Mouse (Mus musculus) mature B cell (primary cell): ENCODE data around the gene Cd163.
"Not testable (repeated sequence)": the region's sequence is repeated elsewhere in the genome, so short reads cannot be mapped to it uniquely, and the experiment has no call there.

Experiments
- in situ Hi-C: fragments of 300-500 bp; cut with MboI; formaldehyde crosslinking; loops from 2 replicates; pipeline ENCODE4 v1.14.3; 2019

The Cd163 gene

GRCm38 (mm10) chr6:124304356-124304755 lies at the start of gene Cd163:
TSS of gene Cd163 (plus strand) at chr6:124304656.
- in situ Hi-C loops, result no loop called here

DNA sequence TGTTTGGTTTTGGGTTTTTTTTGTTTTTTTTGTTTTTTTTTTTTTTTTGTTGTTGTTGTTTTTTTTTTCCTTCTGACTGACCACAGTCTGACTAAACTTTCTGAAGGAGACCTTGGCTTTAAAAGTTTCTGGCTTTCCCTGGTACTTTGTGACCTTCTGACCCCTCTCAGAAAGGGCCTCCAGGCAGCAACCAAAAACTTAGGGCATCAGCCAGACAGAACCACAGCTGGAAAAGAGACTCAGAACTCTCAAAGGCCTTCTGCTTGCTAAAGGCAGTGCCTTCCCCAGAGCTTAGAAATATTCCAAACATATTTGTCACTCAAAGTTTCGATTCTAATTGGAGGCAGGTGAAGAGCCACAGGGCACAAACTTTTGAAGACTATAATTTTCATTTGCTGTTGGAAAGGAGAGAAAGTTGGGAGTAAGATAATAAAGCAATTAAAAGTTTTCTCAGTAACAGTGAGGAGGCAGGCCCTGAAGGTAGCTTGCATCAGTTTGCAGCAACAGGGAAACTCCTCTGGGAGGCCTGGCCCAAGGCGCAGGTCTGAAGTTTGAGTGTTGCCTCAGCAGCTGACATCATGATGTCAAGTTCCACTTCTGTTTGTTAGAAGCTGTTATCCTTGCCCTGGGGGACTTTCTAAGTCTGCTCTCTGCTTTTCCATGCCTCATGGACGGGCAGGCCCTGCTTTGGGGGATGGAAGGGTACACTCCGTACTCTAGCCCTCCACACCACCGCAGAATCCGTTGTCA lies 48.6 kb upstream of the Cd163 start:
- in situ Hi-C loops, result loop anchor here (25.0 kb wide), 1 partner anchor 1369 kb away; no protein-coding TSS in a partner anchor

- in situ Hi-C loops, result loop anchor here (10.0 to 25.0 kb wide), 2 partner anchors 114 to 1373 kb away; no protein-coding TSS in a partner anchor
These were observed 44.1 kb upstream of the Cd163 start for GRCm38 (mm10) chr6:124260198-124260931.

GRCm38 (mm10) chr6:124262696-124263095 lies 41.8 kb upstream of the Cd163 start:
- in situ Hi-C loops, result loop anchor here (10.0 to 25.0 kb wide), 2 partner anchors 112 to 1375 kb away; no protein-coding TSS in a partner anchor

GRCm38 (mm10) chr6:124273231-124273880 lies 31.1 kb upstream of the Cd163 start:
- in situ Hi-C loops, result loop anchor here (25.0 kb wide), 1 partner anchor 1386 kb away; no protein-coding TSS in a partner anchor

DNA sequence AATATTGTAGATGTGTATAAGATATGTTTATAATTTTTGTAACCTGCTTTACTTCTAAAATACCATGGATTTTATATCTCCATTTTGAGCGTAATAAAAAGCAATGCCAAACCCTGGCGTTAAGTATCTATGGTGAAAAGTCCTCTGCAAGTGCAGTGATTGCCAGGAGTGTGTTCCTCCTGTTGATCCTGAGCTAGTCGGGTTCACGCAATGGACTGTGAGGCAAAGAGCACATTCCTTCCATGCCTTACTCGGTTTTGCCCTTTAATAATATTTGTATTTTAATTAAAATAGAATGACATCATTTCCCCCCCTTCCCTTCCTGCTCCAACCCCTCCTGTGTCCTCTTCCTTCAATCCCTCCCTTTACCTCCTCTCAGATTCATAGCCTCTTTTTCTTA lies 26.8 kb upstream of the Cd163 start:
- in situ Hi-C loops, result no loop called here

DNA sequence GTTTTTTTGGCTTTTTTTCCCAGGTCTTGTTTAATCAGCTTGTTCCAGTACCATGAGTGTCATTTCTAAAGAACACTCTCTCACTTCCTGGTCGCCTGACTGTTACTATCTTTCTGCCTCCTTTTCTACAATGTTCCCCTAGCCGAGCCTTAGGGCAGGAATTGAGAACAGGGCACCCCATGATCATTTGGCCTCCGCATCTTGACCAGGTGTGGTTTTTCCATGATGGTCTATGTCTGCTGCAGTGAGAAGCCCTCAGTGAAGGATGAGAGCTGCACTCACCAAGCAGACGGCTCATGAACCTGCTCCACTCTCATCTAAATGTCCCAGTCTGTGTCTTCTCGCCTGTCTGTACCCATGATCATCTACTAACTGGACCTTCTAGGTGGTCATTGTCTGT lies 26.2 kb upstream of the Cd163 start:
- in situ Hi-C loops, result no loop called here

DNA sequence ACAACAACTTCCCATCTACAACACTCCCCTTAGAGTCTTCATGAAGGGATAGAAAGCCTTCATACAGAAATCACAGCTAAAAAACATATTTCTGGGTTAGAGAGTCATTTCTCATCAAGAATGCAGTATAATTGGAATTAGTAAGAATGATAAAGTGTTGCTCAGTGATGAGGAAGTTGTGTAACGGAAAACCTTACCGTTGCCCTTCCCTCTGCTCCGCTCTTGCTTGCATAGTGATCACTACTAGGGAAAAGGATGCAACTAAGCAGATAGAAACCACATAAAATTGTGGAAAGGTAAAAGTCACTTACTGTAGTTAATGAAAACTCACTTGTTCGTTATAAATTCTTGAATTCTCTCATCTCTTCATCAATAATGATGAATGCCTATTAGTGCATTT lies 21.7 kb upstream of the Cd163 start:
- in situ Hi-C loops, result no loop called here

DNA sequence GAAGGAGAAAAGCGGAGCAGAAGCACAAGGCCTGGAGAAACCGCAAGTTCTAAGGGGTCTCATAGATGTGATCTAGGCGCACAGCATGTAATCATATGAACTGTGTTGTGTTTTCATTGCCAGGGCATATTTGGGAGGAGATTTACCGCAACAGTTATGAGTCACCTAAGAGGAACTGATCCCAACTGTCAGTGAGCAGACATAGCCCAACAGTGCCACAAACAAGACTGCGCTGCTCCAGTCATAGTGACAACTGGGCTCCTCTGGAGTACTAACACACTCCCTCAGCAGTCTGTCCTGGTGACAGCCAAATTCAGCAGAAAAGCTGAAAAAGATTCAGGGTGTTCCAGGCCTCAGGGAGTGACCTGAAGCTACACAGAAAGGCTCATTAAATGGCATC lies 7.1 kb upstream of the Cd163 start:
- in situ Hi-C loops, result not testable (repeated sequence)

DNA sequence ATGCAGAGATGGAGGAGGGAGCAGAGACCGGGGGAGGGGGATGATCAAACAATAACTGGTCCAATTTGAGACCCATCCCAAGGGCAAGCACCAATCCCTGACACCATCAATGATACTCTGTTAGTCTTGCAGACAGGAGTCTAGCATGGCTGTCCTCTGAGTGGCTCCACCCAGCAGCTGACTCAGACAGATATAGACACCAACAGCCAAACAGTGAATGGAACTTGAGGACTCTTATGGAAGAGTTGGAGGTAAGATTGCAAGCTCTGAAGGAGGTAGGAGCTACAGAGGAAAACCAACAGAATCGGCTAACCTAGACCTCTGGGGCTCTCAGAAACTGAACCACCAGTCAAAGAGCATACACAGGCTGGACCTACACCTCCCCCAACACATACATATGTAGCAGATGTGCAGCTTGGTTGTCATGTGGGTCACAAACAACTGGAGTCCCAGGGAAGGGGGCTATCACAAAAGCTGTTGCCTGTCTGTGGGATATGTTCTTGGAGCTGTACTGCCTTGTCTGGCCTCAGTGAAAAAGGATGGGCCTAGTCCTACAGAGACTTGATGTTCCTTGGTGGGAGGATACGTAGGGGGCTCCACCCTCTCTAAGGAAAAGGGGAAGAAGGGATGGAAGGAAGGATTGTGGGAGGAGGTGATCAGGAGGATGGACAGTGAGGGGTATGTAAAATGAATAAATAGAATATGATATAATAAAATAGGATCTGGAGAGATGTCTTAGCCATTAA lies 2.8 kb upstream of the Cd163 start:
- in situ Hi-C loops, result no loop called here

GRCm38 (mm10) chr6:124308935-124309334 lies 4.5 kb downstream of the Cd163 start:
- in situ Hi-C loops, result no loop called here

- in situ Hi-C loops, result no loop called here
These were observed 7.8 kb downstream of the Cd163 start for GRCm38 (mm10) chr6:124312292-124312691.

GRCm38 (mm10) chr6:124320371-124320770 lies 15.9 kb downstream of the Cd163 start:
- in situ Hi-C loops, result no loop called here

DNA sequence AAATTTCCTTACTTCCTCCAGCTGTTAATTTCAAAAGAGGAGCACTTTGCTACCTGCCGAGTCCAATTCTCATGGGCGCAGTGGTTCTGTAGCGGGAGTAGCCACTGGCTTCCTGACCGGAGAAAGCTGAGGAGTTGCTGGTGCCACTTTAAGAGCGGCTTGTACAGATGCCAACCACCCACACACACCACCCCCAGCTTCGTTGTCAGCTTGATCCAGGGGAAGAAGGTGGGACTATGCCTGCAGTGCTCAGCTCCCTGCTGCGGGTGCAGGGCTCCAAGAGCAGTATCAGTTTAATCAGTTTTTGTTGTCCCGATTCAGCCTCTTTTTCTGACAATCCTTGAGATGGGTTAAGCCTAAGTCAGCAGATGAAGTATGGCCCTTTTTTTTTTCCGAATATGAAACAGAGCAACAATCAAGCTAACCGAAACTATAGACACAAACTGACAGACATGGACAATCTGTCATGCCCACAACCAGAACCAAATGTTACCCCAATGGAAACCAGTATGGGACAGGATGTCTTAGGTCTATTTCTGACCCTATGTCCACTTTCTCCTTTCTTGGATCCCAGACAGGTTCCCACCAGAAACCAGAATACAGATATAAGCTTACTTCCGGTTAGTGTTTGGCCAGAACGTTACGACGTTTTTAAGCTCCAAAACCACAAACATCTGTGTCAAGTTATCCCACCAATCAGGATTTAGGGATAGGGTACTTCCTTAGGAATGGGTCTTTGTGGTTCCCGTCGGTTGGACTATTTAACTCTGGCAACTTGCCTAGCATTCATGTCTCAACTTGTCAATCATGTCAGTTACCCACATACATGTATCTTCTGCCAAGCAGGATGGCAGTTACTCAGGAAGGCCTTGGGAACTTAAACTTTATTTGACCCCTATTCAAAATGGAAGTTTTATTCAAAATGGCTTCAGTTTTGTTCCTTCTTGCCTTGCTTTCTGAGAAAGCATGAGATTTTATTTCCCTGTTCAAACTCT lies 17.3 kb downstream of the Cd163 start:
- in situ Hi-C loops, result no loop called here

DNA sequence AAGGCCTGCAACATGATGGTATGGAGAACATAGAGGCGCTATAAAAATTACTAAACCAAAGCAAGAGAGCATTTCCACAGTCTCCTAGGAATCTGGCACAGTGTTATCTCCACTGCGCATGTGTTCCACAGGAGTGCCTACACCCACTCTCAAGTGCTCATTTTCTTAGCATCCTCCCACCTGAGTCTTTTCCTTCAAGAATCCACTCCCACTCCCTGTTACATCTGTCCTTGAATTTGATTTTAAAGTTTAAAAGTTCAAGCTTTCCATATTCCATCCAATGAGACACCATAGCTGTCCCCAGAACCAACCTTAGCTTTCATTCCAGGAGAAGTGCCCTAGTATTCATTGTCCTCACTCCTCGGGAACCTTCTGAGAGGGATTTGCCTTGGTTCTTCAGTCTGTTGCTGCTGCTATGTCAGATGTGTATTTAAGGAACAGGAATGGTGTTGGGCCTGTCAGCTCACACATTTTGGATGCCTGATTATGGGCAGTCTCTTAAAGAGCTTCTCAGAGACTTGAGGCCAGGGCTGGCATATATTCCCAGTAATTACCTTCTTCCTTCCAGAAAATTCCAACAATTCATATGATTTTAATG lies 24.0 kb downstream of the Cd163 start:
- in situ Hi-C loops, result no loop called here

DNA sequence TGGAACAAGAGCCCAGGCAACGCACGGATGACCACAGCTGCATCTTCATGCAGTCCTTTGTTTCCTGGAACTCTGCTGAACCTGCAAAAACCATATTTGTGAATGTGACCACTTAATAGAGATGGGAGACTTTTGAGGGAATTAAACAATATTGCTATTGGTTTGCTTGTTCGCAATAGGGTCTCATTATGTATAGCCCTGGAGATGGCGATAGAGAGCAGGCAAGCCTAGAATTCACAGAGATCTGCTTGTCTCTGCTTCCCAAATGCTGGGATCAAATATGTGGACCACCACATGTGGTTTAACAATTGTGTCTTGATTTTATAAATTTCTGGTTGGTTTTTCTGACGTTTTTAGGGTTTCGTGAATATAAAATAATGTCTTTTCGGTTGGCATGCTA lies 25.2 kb downstream of the Cd163 start:
- in situ Hi-C loops, result no loop called here

- in situ Hi-C loops, result no loop called here
These were observed 40.6 kb downstream of the Cd163 start for GRCm38 (mm10) chr6:124345096-124345495.

DNA sequence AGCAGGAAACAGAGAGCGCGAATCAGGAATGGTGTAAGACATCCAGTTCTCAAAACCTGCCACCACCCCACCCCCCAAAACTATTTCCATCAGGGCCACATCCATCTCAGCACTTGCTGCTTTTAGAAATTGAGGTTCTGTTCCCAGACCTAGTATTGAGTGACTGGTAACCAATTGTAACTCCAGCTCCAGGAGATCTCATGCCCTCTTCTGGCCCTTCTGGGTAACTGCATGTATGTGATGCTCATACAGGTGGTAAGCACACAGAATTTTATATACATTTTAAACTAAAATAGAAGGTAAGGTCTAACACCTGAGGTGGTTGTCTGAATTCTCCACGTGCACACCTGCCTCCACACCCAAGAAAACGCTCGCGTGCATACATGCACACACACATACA lies 42.2 kb downstream of the Cd163 start:
- in situ Hi-C loops, result no loop called here

- in situ Hi-C loops, result no loop called here
These were observed 48.8 kb downstream of the Cd163 start for GRCm38 (mm10) chr6:124353246-124353645.

GRCm38 (mm10) chr6:124358953-124359352 lies 54.5 kb downstream of the Cd163 start:
- in situ Hi-C loops, result no loop called here
